Comparison of ENCODE assay signal across 18 mouse cellular contexts in genomic region chr10:53996216-53996615, GRCm38 (mm10).
DNase-seq lines count a peak whose midpoint lies in the region; ATAC-seq and TF ChIP-seq lines count a peak whose summit lies in the region.
"Had no signal": no experiment of that assay in that cellular context is flagged by ENCODE, and none has a peak within 500 bp of the region (broad histone marks: within the 10 kb centered on the region; RNA-seq: fewer than 3 reads in every experiment).

No protein-coding gene starts in this region.

- H3K27me3 ChIP-seq in forebrain, embryonic 14.5 days (replicated peaks; ENCODE audit: control insufficient read depth, insufficient read depth, low read length) = no peaks in the 10 kb centered on the region
- no peaks in the 10 kb centered on the region for H3K27me3 ChIP-seq in forebrain, embryonic 12.5 days
- H3K27me3 ChIP-seq in kidney, postnatal 0 days (ENCODE audit: insufficient read depth, low read length) = no peaks in the 10 kb centered on the region
- H3K27me3 ChIP-seq in neural tube, embryonic 15.5 days (replicated peaks) = no peaks in the 10 kb centered on the region
- H3K27me3 ChIP-seq: embryonic facial prominence, embryonic 13.5 days; heart, embryonic 12.5 days had no signal

- no peaks in the 10 kb centered on the region for H3K36me3 ChIP-seq in forebrain, embryonic 14.5 days (ENCODE audit: control insufficient read depth, insufficient read depth, low read length)
- H3K36me3 ChIP-seq in forebrain, embryonic 12.5 days (replicated peaks) = no peaks in the 10 kb centered on the region
- H3K36me3 ChIP-seq in kidney, postnatal 0 days (ENCODE audit: insufficient read depth, low read length) = no peaks in the 10 kb centered on the region
- no peaks in the 10 kb centered on the region for H3K36me3 ChIP-seq in neural tube, embryonic 15.5 days
- H3K36me3 ChIP-seq: embryonic facial prominence, embryonic 13.5 days; heart, embryonic 12.5 days; hindbrain, embryonic 10.5 days had no signal

- no peak overlapping the region for H3K4me2 ChIP-seq in forebrain, embryonic 14.5 days (ENCODE audit: low read length)
- H3K4me2 ChIP-seq in forebrain, embryonic 12.5 days = no peak overlapping the region
- H3K4me2 ChIP-seq in kidney, postnatal 0 days (ENCODE audit: low read length) = no peak overlapping the region
- H3K4me2 ChIP-seq in neural tube, embryonic 15.5 days = no peak overlapping the region
- H3K4me2 ChIP-seq: embryonic facial prominence, embryonic 13.5 days; heart, embryonic 12.5 days; hindbrain, embryonic 14.5 days had no signal

- ATAC-seq in forebrain, embryonic 14.5 days = no peak
- no peak for ATAC-seq in forebrain, embryonic 12.5 days (ENCODE audit: low FRiP score)
- no peak for ATAC-seq in kidney, postnatal 0 days (replicated peaks; ENCODE audit: low FRiP score, low read depth)
- no peak for ATAC-seq in neural tube, embryonic 15.5 days (ENCODE audit: low FRiP score)

- TF ChIP-seq CTCF in kidney, postnatal 0 days (IDR thresholded peaks at IDR 0.05; ENCODE audit: low read depth) = no peak

- no peaks in the 10 kb centered on the region for H3K9me3 ChIP-seq in forebrain, embryonic 14.5 days (replicated peaks; ENCODE audit: control insufficient read depth, low read length)
- no peaks in the 10 kb centered on the region for H3K9me3 ChIP-seq in forebrain, embryonic 12.5 days
- no peaks in the 10 kb centered on the region for H3K9me3 ChIP-seq in kidney, postnatal 0 days (replicated peaks; ENCODE audit: low read length)
- no peaks in the 10 kb centered on the region for H3K9me3 ChIP-seq in neural tube, embryonic 15.5 days (replicated peaks)
- H3K9me3 ChIP-seq: embryonic facial prominence, embryonic 13.5 days; heart, embryonic 12.5 days; hindbrain, embryonic 10.5 days had no signal

- H3K27ac ChIP-seq in forebrain, embryonic 14.5 days (ENCODE audit: low read depth, low read length) = no peak overlapping the region
- H3K27ac ChIP-seq in forebrain, embryonic 12.5 days = no peak overlapping the region
- H3K27ac ChIP-seq in kidney, postnatal 0 days = no peak overlapping the region
- H3K27ac ChIP-seq in neural tube, embryonic 15.5 days (replicated peaks) = no peak overlapping the region
- H3K27ac ChIP-seq: embryonic facial prominence, embryonic 13.5 days; heart, adult 2 months; hindbrain, embryonic 10.5 days; hindbrain, embryonic 14.5 days had no signal

- no peak overlapping the region for H3K4me3 ChIP-seq in forebrain, embryonic 14.5 days (ENCODE audit: low read depth, low read length)
- H3K4me3 ChIP-seq in forebrain, embryonic 12.5 days (replicated peaks) = no peak overlapping the region
- H3K4me3 ChIP-seq in kidney, postnatal 0 days (replicated peaks; ENCODE audit: low read depth, low read length) = no peak overlapping the region
- no peak overlapping the region for H3K4me3 ChIP-seq in neural tube, embryonic 15.5 days (replicated peaks)
- H3K4me3 ChIP-seq: embryonic facial prominence, embryonic 13.5 days; heart, adult 2 months; heart, embryonic 12.5 days; hindbrain, embryonic 10.5 days had no signal

- DNase-seq in forebrain, embryonic 14.5 days (ENCODE audit: low spot score) = peak; percentile 33
- DNase-seq in heart, adult 11 months = peak; percentile 74
- DNase-seq in heart, adult 8-10 months (ENCODE audit: low spot score) = no peak
- DNase-seq in kidney, postnatal 0 days (ENCODE audit: low spot score) = peak; percentile 17
- DNase-seq in kidney, postnatal 25 days = no peak
- peak; percentile 48 for DNase-seq in 416B (ENCODE audit: low read depth)
- DNase-seq: adrenal gland, postnatal 10 days; cerebellum, adult 11-12 months; cerebellum, adult 9-10 months; cerebellum, postnatal 25 days; gastrocnemius, postnatal 10 days; heart, adult 2 months had no signal

- H3K9ac ChIP-seq in forebrain, embryonic 14.5 days (ENCODE audit: low read length) = no peak overlapping the region
- no peak overlapping the region for H3K9ac ChIP-seq in forebrain, embryonic 12.5 days
- no peak overlapping the region for H3K9ac ChIP-seq in kidney, postnatal 0 days (ENCODE audit: low read depth, low read length)
- no peak overlapping the region for H3K9ac ChIP-seq in neural tube, embryonic 15.5 days (replicated peaks)
- H3K9ac ChIP-seq: embryonic facial prominence, embryonic 13.5 days; heart, embryonic 12.5 days; hindbrain, embryonic 14.5 days had no signal

- H3K4me1 ChIP-seq in forebrain, embryonic 14.5 days (ENCODE audit: control insufficient read depth, insufficient read depth, low read length) = no peaks in the 10 kb centered on the region
- H3K4me1 ChIP-seq in forebrain, embryonic 12.5 days = no peaks in the 10 kb centered on the region
- no peaks in the 10 kb centered on the region for H3K4me1 ChIP-seq in kidney, postnatal 0 days (replicated peaks; ENCODE audit: insufficient read depth, low read length)
- H3K4me1 ChIP-seq in neural tube, embryonic 15.5 days = no peaks in the 10 kb centered on the region
- H3K4me1 ChIP-seq: embryonic facial prominence, embryonic 13.5 days; heart, embryonic 12.5 days; hindbrain, embryonic 10.5 days had no signal

Comparison
In these comparisons a context has a peak if more than half of its experiments do, and no peak if none do; other contexts are left out.
1. DNase-seq: peak in forebrain, embryonic 14.5 days (single experiment), heart, adult 11 months (single experiment), kidney, postnatal 0 days (single experiment) and 416B (single experiment); none in heart, adult 8-10 months (single experiment) and kidney, postnatal 25 days (0 of 2).